Mouse (Mus musculus) retina, embryonic 14.5 days (tissue): ENCODE measurements around the gene Slc7a6os.

Experiments used
- DNase-seq: peaks from one replicate; pipeline ENCODE4 v3.0.0-alpha.2; 2015; ENCODE audit warnings: low spot score

The Slc7a6os gene

GRCm38 (mm10) chr8:106176891-106177290 is 33.8 kb downstream of the Slc7a6os start:
- no peak for DNase-seq

DNA sequence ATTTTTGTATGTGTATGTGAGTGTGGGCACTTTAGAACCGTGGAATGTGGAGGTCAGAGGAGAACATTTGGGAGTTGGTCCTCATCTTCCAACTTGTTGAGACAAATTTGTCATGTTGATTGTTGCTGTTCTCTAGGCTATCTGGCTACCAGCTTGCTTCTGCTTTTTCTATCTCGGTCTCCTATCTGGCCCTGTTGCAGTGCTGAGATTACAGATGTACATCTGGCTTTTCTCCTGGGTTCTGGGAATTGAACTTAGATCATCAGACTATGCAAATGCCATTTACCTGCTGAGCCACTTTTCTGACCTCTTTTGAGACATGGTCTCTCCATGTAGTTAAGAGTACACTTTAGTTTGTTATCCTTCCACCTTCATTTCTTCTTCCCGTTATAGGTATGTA is 37.2 kb downstream of the Slc7a6os start:
- DNase-seq, result no peak

- DNase-seq, result peak; percentile 18
These were observed 40.7 kb downstream of the Slc7a6os start for GRCm38 (mm10) chr8:106169934-106170480.

DNA sequence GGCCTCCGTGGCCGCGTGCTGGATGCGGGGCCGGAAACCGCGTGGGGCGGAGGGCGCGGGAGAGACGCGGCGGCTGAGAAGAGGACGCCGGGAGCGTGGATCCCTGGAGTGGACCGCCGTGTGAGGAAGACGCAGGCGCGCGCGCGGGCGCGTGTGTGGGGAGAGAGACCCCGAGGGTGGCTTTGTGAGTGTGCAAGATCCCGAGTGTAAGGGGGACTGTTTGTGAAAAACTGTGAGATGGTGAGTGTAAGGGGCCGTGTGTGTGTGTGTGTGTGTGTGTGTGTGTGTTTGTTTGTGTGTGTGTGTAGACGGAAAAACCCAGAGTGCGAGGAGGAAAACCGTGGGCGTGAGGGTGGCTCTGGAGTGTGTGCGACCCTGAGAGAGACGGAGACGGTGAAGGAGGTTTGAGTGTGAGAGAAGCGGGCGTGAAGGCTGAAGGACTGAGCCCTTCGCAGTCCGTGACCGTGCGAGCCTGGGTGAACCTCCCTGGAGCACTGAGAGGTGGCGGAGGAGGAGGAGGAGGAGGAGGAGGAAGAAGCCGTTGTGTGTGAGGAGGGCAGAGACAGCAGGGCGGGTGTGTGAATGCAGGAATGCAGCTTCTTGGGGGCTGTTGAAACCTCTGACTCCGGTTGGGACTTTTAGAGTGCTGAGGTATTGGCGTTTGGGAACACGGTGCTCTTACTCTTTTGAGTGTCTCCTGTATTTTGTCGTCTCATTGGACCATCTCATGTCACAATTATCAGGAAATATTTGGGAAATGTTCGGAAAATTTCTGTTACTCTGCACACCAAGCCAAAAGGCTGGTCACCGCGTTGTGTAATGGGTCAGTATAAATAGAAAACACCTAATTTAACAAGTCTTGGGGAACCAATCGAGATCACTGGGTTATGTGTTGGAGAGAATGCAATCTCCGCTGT is 41.5 kb downstream of the Slc7a6os start:
- peak; percentile 72 for DNase-seq

DNA sequence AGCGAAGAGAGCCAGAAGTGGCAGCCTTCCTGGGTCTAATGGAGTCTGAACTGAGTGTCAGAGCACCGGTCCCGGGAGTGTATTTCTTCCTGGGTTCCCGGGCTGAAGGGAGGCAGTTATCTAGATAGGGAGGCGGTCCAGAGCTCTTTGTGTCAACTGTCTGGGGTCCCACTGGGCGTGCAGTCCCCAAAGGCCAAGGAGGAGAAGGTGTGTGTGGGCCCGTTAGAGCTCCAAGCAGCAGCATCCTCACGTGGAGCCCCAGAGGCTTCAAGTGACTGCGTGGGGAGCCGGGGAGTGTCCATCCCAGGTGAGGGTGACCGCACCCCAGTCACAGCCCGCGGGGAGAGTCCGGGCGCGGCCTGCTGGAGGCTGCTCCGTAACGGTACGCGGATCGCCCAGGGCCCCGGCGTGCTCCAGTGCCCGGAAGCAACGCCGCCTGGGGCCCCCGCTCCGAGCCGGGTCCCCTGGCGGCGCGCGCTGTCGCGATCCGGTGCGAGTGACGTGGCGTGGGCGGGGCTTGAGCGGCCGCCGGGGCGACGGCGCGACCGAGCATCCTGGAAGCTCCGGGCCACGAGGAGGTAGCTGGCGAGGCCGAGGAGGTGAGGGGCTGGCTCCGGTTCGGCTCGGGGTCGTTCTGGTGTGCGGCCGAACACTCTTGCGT is 42.2 kb downstream of the Slc7a6os start, which contains the start of gene Slc7a6:
Gene Slc7a6, plus strand, starts transcription at position 502 of the 661 bp plus-strand sequence.
- DNase-seq, result peak; percentile 83

DNA sequence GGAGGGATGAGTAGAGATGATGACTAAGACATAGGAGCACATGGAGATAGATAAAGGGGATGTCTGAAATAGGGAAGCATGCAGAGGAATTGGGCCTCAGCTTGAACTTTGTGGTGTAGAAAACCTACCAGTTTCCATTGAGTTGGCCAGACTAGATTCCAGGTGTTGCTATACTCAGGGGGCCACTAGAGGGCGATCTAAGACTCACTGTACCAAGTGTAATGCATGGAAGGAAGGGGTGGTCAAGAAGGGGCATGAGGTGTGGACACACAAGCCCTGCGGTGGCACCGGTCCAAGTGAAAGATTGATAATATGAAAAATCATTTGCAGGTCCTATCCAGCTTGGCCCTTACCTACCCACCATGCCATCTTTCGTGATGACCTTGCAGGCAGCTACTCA is 45.3 kb downstream of the Slc7a6os start:
- peak; percentile 85 for DNase-seq

- no peak for DNase-seq
These were observed 47.5 kb downstream of the Slc7a6os start for GRCm38 (mm10) chr8:106163251-106163650.

DNA sequence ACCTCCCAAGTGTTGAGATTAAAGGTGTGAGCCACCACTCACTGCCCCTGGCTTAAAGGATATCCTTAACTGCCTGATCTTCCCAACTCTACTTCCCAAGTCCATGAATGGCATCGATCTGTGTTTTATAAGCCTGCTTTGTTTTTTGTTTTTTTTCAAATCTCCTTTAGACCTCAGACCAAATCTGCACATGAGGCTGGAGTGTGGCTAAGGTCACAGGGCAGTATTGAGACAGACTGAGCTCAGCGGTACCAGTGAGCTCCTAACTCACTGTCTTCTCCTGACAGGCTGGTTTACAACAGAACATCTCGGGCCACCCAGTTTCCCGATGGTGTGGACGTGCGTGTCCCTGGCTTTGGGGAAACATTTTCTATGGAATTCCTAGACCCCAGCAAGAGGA is 50.9 kb downstream of the Slc7a6os start:
- no peak for DNase-seq

DNA sequence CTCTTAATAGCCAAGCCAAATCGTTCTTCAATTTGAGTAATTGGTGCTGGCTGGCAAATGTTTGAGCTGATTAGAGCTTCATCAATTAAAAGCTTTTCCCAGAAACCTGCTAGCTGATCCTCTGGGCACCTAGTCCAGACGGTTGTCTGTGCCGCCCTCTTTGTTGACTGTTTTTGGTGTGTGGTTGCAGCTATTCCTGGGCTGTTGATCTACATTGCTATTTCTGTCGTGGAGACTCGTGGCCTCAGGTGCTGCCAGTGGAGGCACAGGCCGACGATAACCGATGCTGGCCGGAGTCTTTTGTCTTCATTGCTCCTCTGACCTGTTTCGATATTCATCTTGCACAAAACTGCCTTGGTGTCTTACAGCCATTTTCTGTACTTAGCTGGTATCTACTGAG is 52.4 kb downstream of the Slc7a6os start:
- no peak for DNase-seq

- no peak for DNase-seq
These were observed 53.3 kb downstream of the Slc7a6os start for GRCm38 (mm10) chr8:106157419-106157818.

GRCm38 (mm10) chr8:106152876-106153275 is 57.9 kb downstream of the Slc7a6os start:
- no peak for DNase-seq

GRCm38 (mm10) chr8:106151041-106151440 is 59.7 kb downstream of the Slc7a6os start:
- DNase-seq, result no peak
